Mouse (Mus musculus) brain, embryonic 14.5 days (tissue): ENCODE measurements around the gene Wwc2.

Experiments
- CTCF ChIP-seq: fragments of 200-500 bp; IDR thresholded peaks from 2 replicates; pipeline ENCODE4 v1.5.1; 2012; ENCODE audit warnings: inconsistent platforms, mild to moderate bottlenecking, moderate library complexity, borderline replicate concordance; ENCODE audit not compliant: insufficient read depth, insufficient read length; ENCODE audit errors: extremely low read depth
- POLR2A ChIP-seq: fragments of 200-500 bp; IDR thresholded peaks from 2 replicates; pipeline ENCODE4 v1.6.1; 2012; ENCODE audit warnings: mild to moderate bottlenecking, inconsistent platforms, borderline replicate concordance; ENCODE audit not compliant: poor library complexity, insufficient read depth, insufficient read length, severe bottlenecking; ENCODE audit errors: extremely low read depth

DNA sequence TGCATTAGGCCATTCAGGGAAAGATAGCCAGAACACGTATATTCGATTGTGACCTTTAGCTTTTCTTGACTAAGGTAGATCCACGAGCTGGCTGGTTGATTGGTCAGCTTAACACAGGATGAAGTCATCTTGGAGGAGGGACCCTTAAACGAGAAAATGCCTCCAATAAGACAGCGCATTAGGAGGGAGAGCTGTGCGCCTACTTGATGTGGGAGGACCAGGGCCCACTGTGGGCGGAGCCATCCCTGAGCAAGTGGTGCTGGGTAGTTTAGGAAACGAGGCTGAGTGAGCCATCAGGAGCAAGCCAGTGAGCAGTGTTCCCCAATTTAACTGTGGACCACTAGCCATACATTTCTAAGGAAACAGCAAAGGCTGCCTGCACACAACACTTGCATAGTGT, 11.8 kb upstream of the Wwc2 start:
- TF ChIP-seq CTCF: no peak
- TF ChIP-seq POLR2A: no peak
